Mouse (Mus musculus): ENCODE measurements around the gene Tmem98.

The Tmem98 gene

DNA sequence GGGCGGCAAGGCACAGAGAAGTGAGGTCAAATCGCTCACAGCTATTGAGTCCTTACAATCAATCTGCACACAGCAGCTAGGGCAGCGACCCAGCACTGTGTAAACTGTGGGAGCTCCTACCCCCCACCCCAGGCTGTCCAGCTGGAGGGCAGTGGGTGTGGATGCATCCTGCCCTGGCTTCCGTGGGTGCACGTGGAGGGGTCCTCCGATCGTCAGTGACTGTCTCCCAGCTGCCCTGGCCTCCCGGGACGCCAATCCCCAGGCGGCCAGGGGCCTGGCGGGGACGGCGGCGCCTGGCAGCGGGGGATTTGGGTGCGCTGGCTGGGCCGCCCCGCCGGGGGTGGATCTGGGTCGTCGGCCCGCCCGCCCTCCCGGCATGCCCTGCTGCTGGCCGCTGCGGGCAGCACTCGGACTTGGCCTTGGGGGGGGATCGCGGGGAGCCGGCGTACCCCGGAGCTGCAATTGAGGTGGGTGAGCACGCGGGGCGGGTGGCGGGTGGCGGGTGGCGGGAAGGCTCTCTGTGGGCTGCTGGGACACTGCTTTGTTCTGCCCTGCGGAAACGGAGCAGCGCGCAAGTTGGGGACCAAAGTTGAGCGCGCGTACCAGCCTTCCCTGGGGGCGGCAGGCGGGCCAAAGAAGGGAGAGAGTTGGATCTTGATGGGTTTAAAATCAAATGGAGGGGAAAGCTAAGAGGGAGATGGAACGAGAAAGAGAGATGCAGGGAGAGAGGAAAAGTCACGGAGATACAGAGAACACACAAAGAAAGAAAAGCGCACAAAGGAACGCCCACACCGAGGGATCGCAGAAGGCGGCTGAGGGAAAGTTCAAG, at the start of gene Tmem98:
Gene Tmem98 (plus strand): TSS at position 183 of the 829 bp plus-strand sequence.
- no peak for DNase-seq

GRCm38 (mm10) chr11:80761285-80761974, 48.5 kb upstream of the Tmem98 start:
- no peak for DNase-seq

GRCm38 (mm10) chr11:80762066-80762465, 47.9 kb upstream of the Tmem98 start:
- no peak for DNase-seq

DNA sequence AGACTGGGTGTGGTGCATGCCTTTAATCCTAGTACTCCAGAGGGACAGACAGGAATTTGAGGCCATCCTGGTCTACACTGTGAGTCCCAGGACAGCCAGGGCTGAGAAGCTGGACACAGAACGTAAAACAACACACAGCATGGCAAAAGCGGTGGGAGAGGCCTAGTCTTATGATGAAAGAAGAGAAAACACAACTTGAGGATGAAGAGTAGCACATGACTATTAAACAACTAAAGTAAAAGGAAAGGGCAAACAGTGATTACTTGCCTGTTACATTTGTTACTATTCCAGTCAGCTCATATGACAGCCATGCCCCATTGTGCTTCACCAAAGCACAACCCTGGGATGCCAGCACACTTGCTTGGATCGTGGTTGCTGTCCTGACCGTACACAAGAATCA, 43.9 kb upstream of the Tmem98 start:
- DNase-seq, result no peak

DNA sequence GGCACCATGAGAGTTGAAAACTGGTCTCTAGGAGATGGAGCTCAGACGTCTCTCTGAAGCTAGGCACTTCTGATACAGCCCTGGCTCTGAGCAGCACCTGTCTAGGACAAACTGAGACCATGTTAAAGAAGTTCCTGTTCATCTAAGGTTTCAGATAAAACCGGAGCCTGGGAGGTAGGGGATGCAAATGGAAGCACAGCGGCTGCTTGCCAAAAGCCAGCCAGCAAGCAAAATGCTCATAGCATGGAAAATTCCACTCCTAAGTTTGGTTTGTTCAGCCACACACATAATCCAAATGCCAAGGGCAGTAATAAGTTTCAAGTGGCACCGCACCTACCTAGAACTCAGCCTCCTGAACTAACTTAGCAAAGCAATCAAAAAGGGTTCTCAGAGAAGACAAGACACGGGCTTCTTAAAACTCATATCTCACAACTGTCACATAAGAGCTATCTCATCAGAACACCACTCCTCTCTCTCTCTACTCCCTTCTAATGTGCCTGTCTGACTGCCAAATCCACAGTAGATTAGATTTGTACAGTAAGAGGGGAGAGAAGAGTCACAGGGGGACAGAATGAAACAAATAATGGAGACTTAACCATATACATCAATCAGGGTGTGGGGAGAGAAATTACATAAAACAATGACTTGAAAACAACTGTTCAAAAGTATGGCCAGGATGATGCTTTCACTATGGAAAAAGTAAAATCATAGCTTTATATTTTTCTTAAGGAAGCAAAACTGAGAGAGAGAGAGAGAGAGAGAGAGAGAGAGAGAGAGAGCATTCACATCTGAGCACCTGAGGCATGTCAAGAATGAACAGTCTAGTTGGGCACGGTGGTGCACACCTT, 43.3 kb upstream of the Tmem98 start:
- DNase-seq, result no peak

GRCm38 (mm10) chr11:80767320-80767617, 42.7 kb upstream of the Tmem98 start:
- no peak for DNase-seq

DNA sequence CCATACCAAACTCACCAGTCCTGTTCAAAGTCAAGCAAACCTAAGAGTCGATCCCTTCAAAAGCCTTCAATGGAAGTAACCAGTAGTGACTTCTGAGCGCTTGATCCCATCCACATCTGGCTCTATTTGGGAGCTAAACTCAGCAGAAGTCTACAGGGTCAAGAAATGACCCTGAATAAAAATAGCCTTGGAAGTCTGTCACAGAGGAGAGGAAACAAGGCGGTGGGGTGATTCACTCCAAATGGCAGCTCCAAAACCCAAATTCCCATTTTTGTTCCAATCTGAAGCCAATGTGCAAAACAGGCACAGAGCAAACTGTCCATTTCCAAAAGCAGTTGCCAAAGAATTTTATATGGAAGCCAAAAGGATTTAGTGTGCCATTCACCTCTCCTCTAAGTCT, 38.8 kb upstream of the Tmem98 start:
- no peak for DNase-seq

GRCm38 (mm10) chr11:80771596-80772250, 38.3 kb upstream of the Tmem98 start:
- no peak for DNase-seq

DNA sequence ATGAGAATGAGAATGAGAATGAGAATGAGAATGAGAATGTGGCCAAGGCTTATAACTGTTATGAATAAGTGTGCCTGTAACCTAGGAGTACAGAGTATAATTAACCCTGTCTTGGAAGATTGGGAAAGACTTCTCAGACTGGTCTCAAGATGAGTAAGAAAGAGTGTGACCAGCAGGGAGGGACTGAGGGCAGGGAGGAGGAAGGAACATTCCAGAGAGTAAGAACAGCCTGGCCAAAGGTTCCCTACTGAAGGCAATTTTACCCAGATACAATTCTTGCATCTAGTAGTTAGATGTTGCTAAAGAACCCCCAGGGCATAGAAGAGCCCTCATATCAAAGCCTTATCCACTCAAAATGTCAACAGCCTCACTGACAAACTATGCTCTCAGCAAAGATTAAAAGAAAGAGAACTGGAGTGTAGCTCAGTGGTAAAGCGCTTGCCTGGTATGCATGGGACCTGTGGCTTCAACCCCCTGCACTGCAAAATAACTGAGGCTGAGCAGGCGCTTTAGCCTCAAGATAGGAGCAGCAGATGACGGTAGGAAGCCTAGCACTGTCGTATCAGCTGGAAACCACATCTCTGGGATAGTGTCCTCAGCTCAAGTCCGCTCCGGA, 37.3 kb upstream of the Tmem98 start:
- DNase-seq, result no peak

DNA sequence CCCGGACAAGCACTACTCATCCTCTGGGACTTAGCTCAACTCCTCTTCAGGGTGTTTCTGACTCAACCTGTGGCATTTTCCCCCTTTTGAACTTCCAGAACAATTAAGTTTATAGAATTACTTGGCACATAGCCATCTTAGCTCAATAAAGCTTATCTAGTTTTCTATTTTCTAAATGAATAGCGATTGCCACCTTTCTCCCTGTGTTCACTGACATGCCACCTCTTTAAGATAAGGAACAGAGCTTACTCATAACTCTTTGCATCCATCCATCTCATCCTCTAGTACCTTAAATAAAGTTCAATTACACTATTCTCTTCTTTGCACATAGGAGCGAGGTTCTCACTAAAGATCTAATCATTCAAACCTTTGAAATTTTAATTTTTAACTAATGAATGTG, 34.4 kb upstream of the Tmem98 start:
- DNase-seq, result no peak

GRCm38 (mm10) chr11:80777708-80778107, 32.3 kb upstream of the Tmem98 start:
- DNase-seq, result no peak

DNA sequence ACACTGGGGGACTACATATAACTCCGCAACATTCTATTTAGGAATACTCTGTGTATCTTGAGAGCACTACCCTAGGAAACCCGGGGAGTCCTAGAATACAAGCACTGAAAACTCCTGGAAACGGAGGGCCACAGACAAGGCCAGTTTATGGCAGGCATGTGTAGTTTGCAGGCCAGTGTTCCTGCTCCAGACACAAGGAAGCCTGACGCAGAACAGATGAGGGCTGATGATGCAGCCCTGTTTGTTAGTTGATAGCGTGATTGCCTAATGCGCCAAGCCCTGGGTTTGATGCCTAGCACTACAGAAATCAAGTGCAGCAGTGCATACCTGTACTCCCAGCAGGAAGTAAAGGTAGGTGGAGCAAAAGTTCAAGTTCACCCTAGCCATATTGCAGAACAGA, 31.8 kb upstream of the Tmem98 start:
- no peak for DNase-seq

- DNase-seq, result no peak
Measured at GRCm38 (mm10) chr11:80778916-80779526, 31.0 kb upstream of the Tmem98 start.

DNA sequence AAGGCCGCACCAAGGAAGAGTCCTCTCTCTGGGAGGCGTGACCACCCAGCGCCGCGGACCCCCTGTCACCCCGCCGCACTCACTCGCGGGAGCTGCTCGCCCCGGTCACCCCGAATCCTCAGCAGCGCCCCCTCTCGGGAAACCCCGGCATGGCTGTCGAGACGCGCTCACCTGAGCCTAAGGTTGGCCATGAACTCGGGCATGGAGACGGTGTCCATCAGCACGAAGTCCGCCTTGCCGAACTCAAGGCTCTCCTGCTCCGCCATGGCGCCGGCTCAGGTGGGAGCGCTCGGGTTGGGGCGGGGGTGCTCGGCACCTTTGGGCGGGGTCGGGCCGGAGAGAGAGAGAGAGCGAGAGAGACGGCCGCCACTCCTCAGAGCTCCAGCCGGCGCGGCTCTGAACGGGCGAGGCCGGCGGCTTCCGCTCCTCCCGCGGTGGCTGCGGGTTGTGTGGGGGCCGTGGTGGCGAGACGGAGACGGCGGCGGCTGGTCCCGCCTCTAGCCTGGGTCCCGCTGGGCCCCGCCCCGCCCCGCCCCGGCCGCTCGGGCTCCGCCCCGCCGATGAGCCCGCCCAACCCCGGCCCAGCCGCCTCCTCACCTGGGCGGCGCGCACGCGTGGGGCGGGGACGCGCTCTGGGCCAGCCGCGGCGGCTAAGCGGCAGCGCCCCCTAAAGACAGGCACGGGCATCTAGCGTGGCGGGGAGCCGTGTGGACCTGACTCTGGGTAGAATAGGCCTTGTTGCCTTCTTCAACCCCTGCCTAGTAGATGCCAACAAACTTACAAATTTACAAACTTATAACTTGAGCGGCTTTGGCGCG, 30.2 kb upstream of the Tmem98 start, which contains the start of gene Myo1d:
Gene Myo1d (minus strand): TSS at position 499 of the 818 bp plus-strand sequence.
- peak; percentile 86 for DNase-seq

- DNase-seq, result no peak
Measured at GRCm38 (mm10) chr11:80781535-80781934, 28.4 kb upstream of the Tmem98 start.

GRCm38 (mm10) chr11:80783460-80783859, 26.5 kb upstream of the Tmem98 start:
- no peak for DNase-seq

DNA sequence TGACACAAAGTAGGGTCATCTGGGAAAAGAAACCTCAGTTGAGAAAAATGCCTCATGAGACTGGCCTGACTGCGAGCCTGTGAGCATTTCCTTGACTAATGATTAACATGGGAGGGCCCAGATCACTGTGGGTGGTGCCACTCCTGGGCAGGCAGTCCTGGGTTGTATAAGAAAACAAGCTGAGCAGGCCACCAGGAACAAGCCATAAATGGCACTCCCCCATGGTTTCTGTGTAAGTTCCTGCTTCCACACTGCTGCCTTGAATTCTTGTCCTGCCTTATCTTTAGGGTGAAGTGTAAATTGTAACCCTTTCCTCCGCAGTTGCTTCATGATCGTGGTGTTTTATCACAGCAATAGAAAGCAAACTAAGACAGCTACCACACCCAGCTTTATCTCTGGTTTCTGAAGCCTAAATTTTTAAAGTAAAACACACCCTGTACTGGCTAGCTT, 25.7 kb upstream of the Tmem98 start:
- no peak for DNase-seq

DNA sequence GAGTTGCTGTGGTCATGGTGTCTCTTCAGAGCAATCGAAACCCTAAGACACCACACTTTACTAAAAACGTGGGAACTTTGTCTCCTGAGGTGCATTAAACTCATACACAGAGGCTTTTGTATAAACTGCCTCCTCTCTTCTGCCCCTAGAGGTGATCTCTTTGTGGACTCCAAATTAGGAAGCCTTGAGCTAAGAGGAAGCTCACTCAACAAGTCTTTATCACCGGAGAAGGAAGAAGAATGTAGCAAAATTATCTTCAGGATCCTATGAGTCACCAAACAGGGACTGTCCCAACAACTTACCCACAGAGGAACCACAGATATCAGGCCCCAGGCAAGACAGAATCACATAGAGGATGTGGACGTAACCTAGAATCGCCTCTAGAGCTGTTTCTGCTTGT, 24.3 kb upstream of the Tmem98 start:
- DNase-seq, result no peak

GRCm38 (mm10) chr11:80789647-80790240, 20.2 kb upstream of the Tmem98 start:
- DNase-seq, result no peak

- DNase-seq, result no peak
Measured at GRCm38 (mm10) chr11:80790413-80790812, 19.6 kb upstream of the Tmem98 start.

All from thymus, postnatal 25 days (tissue).